Mouse (Mus musculus): ENCODE results near the gene Jade1. TPM values are rescaled to one million over a fixed set of nuclear protein-coding genes. Genes with fewer than 3 reads are reported as not detected.

Gene Jade1
- total and polyA plus RNA-seq, 3 experiments = 116 to 150 (median 134) TPM

DNA sequence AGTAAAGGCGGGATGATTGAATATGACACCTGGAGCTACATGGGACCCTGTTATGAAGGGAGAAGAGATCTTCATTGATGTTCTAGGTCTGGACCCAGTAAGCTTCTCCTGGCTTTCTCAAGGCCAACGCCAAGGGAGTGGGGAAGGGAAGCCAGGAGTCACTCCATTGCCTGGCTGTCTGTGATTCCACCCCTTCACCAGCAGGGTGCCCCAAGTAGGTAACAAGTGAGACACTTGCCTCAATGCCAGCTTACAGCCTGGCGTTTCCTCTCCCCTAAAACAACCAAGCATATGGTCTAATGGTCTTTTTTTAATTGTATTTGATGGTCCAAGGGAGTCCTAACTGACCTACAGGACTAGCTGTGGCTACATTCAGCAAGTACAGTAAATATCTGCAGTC, 14.2 kb upstream of the Jade1 start:
- H3K4me3 ChIP-seq (ENCODE audit: control insufficient read depth in 1 of 2, insufficient read depth in 1 of 2, low read depth in 2 of 2, low read length in 2 of 2) = no peak overlapping the region
- H3K36me3 ChIP-seq (ENCODE audit: control insufficient read depth in 1 of 2, insufficient read depth in 2 of 2, low read length in 2 of 2) = no peaks in the 10 kb centered on the region
- H3K4me1 ChIP-seq (ENCODE audit: control insufficient read depth in 1 of 2, insufficient read depth in 2 of 2, low read length in 2 of 2) = no peaks in the 10 kb centered on the region
- TF ChIP-seq MYC (IDR thresholded peaks at IDR 0.05; ENCODE audit: low read depth, low read length) (no peak), SMC3 (IDR thresholded peaks at IDR 0.05; ENCODE audit: low read depth, low read length) (peak; percentile 36), USF2 (IDR thresholded peaks at IDR 0.05; ENCODE audit: borderline replicate concordance in 1 of 2, insufficient read depth in 1 of 2, low read depth in 1 of 2, low read length in 2 of 2) (no peak), BHLHE40 (IDR thresholded peaks at IDR 0.05; ENCODE audit: borderline replicate concordance, low read depth, low read length) (no peak), HCFC1 (IDR thresholded peaks at IDR 0.05; ENCODE audit: low read depth, low read length) (no peak), GABPA (IDR thresholded peaks at IDR 0.05; ENCODE audit: low read depth, low read length) (no peak), EP300 (IDR thresholded peaks at IDR 0.05; ENCODE audit: low read depth in 1 of 2, low read length in 2 of 2) (no peak), ZKSCAN1 (IDR thresholded peaks at IDR 0.05; ENCODE audit: low read depth, low read length) (no peak), ZNF384 (IDR thresholded peaks at IDR 0.05; ENCODE audit: low read depth, low read length) (no peak), POLR2AphosphoS2 (IDR thresholded peaks at IDR 0.05; ENCODE audit: low read length) (no peak), CTCF (IDR thresholded peaks at IDR 0.05 in 2 of 3, conservative IDR thresholded peaks at IDR 0.05 in 1 of 3; ENCODE audit: control insufficient read depth in 1 of 3, insufficient read depth in 1 of 3, low read depth in 2 of 3, low read length in 3 of 3, poor library complexity in 1 of 3, severe bottlenecking in 1 of 3) (peak; percentile 28 to 56 (median 43)), RCOR1 (IDR thresholded peaks at IDR 0.05; ENCODE audit: low read depth, low read length) (no peak), MAX (IDR thresholded peaks at IDR 0.05; ENCODE audit: low read length) (no peak)
- H3K9me3 ChIP-seq (replicated peaks; ENCODE audit: insufficient read depth, low read length) = no peaks in the 10 kb centered on the region
- peaks cover 0 to 1% of the 10 kb centered on the region in 2 experiments; a peak in 3 of 4 replicates for H3K27me3 ChIP-seq (ENCODE audit: control insufficient read depth in 1 of 2, insufficient read depth in 2 of 2, low read length in 2 of 2)
- no peak overlapping the region for H3K27ac ChIP-seq (ENCODE audit: control insufficient read depth, low read depth, low read length)
- peak; percentile 37 for DNase-seq (ENCODE audit: low read depth, low spot score)
- H3K79me2 ChIP-seq (ENCODE audit: control insufficient read depth, insufficient read depth, low read length, poor library complexity) = no peaks in the 10 kb centered on the region
- H3K9ac ChIP-seq (ENCODE audit: control insufficient read depth, low read depth, low read length, poor library complexity, severe bottlenecking) = no peak overlapping the region

DNA sequence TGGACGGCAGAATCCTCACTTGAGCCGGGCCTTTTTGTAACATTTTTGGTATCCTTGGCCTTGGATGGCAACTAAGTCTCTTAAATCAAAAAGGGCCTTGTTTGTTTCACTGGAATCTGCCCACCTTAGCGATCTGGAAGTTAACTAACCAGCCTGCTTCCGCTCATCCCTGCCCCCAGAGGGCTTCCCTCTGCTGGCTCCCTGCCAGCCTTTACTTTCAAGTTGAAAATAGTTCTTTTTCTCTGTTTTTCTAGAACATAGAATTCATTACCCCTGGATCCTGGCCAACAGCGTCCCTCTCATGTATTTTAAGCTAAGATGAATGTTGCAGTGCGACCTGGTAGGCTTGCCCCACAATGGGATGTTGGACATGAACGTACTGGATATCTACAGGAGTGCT, 11.1 kb upstream of the Jade1 start:
- Histone ChIP-seq H3K36me3 (ENCODE audit: control insufficient read depth in 1 of 2, insufficient read depth in 2 of 2, low read length in 2 of 2) (peaks cover 0 to 4% of the 10 kb centered on the region in 2 experiments; a peak in 2 of 4 replicates), H3K79me2 (ENCODE audit: control insufficient read depth, insufficient read depth, low read length, poor library complexity) (no peaks in the 10 kb centered on the region), H3K9ac (ENCODE audit: control insufficient read depth, low read depth, low read length, poor library complexity, severe bottlenecking) (no peak overlapping the region), H3K27ac (ENCODE audit: control insufficient read depth, low read depth, low read length) (no peak overlapping the region), H3K27me3 (ENCODE audit: control insufficient read depth in 1 of 2, insufficient read depth in 2 of 2, low read length in 2 of 2) (peaks cover 0 to 1% of the 10 kb centered on the region in 2 experiments; a peak in 3 of 4 replicates), H3K9me3 (replicated peaks; ENCODE audit: insufficient read depth, low read length) (no peaks in the 10 kb centered on the region), H3K4me1 (ENCODE audit: control insufficient read depth in 1 of 2, insufficient read depth in 2 of 2, low read length in 2 of 2) (peaks cover 0 to 8% of the 10 kb centered on the region in 2 experiments; a peak in 1 of 4 replicates), H3K4me3 (ENCODE audit: control insufficient read depth in 1 of 2, insufficient read depth in 1 of 2, low read depth in 2 of 2, low read length in 2 of 2) (no peak overlapping the region)
- TF ChIP-seq MAX (IDR thresholded peaks at IDR 0.05; ENCODE audit: low read length) = no peak
- TF ChIP-seq CTCF (IDR thresholded peaks at IDR 0.05 in 2 of 3, conservative IDR thresholded peaks at IDR 0.05 in 1 of 3; ENCODE audit: control insufficient read depth in 1 of 3, insufficient read depth in 1 of 3, low read depth in 2 of 3, low read length in 3 of 3, poor library complexity in 1 of 3, severe bottlenecking in 1 of 3) = no peak
- TF ChIP-seq RCOR1 (IDR thresholded peaks at IDR 0.05; ENCODE audit: low read depth, low read length) = no peak
- no peak for TF ChIP-seq MAFK (IDR thresholded peaks at IDR 0.05; ENCODE audit: borderline replicate concordance, low read depth, low read length)
- no peak for TF ChIP-seq HCFC1 (IDR thresholded peaks at IDR 0.05; ENCODE audit: low read depth, low read length)
- TF ChIP-seq TAL1 (IDR thresholded peaks at IDR 0.05; ENCODE audit: low read length) = no peak
- TF ChIP-seq KAT2A (conservative IDR thresholded peaks at IDR 0.05; ENCODE audit: low read depth, low read length) = no peak
- no peak for TF ChIP-seq MYC (IDR thresholded peaks at IDR 0.05; ENCODE audit: low read depth, low read length)
- TF ChIP-seq ZMIZ1 (IDR thresholded peaks at IDR 0.05; ENCODE audit: low read depth, low read length) = no peak
- TF ChIP-seq ELF1 (IDR thresholded peaks at IDR 0.05; ENCODE audit: low read depth, low read length) = no peak
- no peak for TF ChIP-seq USF1 (IDR thresholded peaks at IDR 0.05; ENCODE audit: low read depth, low read length)
- TF ChIP-seq UBTF (IDR thresholded peaks at IDR 0.05; ENCODE audit: borderline replicate concordance, insufficient read depth, low read depth, low read length) = no peak
- TF ChIP-seq E2F4 (IDR thresholded peaks at IDR 0.05; ENCODE audit: borderline replicate concordance, low read depth, low read length) = no peak
- TF ChIP-seq MYB (IDR thresholded peaks at IDR 0.05; ENCODE audit: low read depth, low read length) = no peak
- no peak for TF ChIP-seq ZC3H11A (IDR thresholded peaks at IDR 0.05; ENCODE audit: low read depth, low read length)
- no peak for TF ChIP-seq RAD21 (IDR thresholded peaks at IDR 0.05; ENCODE audit: low read depth, low read length)
- TF ChIP-seq CHD1 (IDR thresholded peaks at IDR 0.05; ENCODE audit: low read depth, low read length) = no peak
- no peak for TF ChIP-seq MEF2A (IDR thresholded peaks at IDR 0.05; ENCODE audit: extremely low read depth, insufficient replicate concordance, low read depth, low read length, poor library complexity, severe bottlenecking)
- no peak for TF ChIP-seq POLR2AphosphoS5 (IDR thresholded peaks at IDR 0.05; ENCODE audit: borderline replicate concordance, low read depth, low read length)
- no peak for DNase-seq (ENCODE audit: low read depth, low spot score)
